Mouse (Mus musculus) adipocyte (in vitro differentiated cells): ENCODE results near the gene Cd59a.
A peak's percentile ranks its signal among the peaks of the same experiment; 100 is the strongest.

Experiments used
- DNase-seq: peaks from one replicate; pipeline ENCODE4 v3.0.0-alpha.2; 2016; ENCODE audit warnings: low spot score

The Cd59a gene

DNA sequence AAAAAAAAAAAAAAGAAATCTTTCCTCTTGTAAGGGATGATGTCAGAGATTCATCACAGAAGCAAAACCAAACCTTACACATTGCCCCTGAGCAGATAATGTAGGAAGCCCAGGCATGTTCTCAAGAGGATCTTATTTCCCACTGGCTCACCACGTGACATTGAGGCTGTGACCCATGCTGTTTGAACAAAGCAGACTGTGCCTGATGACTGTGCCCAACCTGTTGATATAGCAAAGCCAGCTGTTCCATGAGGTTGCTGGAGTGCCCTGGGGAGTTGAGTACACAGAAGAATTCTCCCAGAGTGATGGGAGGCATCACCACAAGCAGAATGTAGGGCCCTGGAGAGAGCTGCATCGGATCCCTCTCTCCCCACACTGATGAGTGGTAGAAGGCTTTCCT, 40.3 kb downstream of the Cd59a start:
- DNase-seq = no peak

GRCm38 (mm10) chr2:104142140-104142539, 46.5 kb downstream of the Cd59a start:
- DNase-seq = peak; percentile 47

DNA sequence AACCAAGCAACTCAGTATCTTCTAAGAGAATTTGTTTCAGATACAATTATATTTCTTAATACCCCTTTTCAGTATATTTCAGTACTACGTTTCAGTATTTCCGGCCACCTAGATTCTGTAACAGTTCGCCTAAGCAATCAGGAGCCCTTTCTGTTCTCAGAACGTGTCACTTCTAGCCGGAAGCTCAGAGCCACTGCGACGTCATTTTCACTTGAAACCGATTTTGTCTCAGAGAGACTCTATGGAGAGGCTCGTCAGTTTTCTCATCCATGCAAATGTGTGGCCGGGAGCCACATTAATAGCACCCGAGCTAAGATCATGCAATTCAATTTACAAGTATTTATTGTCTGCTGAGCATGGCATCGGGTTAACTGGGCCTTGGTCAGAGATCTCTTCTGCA, 48.4 kb downstream of the Cd59a start:
- DNase-seq = no peak

- DNase-seq = peak; percentile 75
These were observed 50.4 kb downstream of the Cd59a start for GRCm38 (mm10) chr2:104145983-104146382.

- DNase-seq = no peak
These were observed 52.4 kb downstream of the Cd59a start for GRCm38 (mm10) chr2:104147910-104148561.

GRCm38 (mm10) chr2:104150608-104151397, 55.2 kb downstream of the Cd59a start:
- DNase-seq = no peak

DNA sequence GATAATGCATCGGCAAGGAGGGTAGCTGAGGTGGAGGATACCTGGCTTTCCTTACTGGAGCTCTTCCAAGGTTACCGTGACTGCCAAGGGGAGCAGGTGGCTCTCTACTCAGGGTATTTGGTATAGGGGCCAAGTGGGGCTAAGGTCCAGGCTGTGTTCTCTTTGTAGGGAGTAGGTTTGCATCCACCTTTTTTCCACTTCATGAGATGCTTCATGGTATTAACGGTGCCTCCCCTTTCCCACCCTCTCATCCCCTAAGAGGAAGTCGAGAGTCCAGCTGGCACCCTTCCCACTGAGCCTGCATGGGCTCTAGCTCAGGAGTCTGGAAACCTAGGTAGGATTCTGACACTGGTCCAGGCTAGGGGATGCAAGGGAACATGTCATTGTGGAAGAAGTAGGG, 57.7 kb downstream of the Cd59a start:
- DNase-seq = no peak

DNA sequence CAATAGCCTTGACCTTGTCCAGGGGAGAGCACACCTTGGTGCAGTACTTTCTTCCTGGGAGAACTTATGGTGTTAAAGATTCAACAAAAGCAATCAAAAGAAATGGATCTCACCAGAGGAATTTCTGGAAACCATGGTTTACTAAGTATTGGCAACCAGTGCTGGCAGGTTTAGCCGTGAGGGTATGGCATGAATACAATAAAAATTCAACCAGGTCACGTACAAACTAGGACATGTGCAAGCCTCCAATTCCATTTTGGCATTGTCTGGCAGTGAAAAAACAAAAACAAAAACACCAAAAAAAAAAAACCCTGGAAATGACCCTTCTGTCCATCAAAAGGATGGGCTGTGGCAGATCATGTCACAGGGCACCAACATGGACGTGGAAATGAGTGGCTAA, 58.3 kb downstream of the Cd59a start:
- no peak for DNase-seq

DNA sequence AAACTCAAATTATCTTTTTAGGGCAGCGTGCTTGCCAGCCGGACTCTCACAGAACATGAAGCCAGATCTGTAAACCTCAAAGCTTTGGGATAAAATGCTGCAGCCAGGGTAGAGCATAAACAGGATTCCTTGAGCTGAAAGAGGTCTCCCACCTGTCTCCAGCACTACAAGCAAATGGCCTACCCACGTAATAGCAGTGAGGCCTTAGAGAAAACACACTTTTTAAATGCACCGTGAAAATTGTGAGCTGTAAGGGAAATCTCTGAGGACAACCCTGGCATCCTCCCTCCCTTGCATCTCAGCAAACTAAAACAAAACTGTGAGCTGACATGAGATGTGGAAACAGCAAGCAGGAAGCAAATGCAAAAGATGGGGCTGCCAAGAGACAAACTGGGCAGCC, 62.2 kb downstream of the Cd59a start:
- no peak for DNase-seq

- DNase-seq = no peak
These were observed 67.8 kb downstream of the Cd59a start for GRCm38 (mm10) chr2:104163418-104163817.

- no peak for DNase-seq
These were observed 68.4 kb downstream of the Cd59a start for GRCm38 (mm10) chr2:104163978-104164487.
